Mouse (Mus musculus): ENCODE measurements around the gene Arid5a. TPM values are rescaled to one million over a fixed set of nuclear protein-coding genes. Genes with fewer than 3 reads are reported as not detected.

Gene Arid5a
- polyA plus RNA-seq, 1 experiment from 2014 or later: 15.1 TPM

DNA sequence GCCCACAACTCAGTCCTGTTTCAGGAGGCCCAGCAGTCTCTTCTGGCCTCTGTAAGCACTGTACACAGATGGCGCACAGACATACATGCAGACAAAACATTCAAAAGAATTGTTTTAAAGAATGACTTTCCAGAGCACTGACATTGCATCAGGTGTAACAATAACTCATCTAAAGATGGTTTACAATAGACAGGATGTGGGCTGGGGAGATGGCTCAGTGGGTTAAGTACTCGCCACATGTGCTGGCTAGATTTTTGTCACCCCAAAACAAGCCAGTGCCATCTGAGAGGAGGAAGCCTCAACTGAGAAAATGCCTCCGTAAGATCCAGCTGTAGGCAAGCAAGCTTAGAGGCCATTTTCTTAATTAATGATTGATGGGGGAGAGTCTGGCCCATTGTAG lies 13.1 kb upstream of the Arid5a start:
- Histone ChIP-seq H3K27me3 (replicated peaks) (peaks cover 30% of the 10 kb centered on the region), H3K27ac (ENCODE audit: poor library complexity, severe bottlenecking) (no peak overlapping the region), H3K36me3 (no peaks in the 10 kb centered on the region), H3K4me3 (no peak overlapping the region), H3K4me2 (no peak overlapping the region), H3K4me1 (replicated peaks) (no peaks in the 10 kb centered on the region), H3K9me3 (replicated peaks) (no peaks in the 10 kb centered on the region), H3K9ac (no peak overlapping the region)
- 81% methylated on average over 3 of the region's 3 CpGs for WGBS
- no peak for ATAC-seq (ENCODE audit: insufficient number of reproducible peaks, low FRiP score)

DNA sequence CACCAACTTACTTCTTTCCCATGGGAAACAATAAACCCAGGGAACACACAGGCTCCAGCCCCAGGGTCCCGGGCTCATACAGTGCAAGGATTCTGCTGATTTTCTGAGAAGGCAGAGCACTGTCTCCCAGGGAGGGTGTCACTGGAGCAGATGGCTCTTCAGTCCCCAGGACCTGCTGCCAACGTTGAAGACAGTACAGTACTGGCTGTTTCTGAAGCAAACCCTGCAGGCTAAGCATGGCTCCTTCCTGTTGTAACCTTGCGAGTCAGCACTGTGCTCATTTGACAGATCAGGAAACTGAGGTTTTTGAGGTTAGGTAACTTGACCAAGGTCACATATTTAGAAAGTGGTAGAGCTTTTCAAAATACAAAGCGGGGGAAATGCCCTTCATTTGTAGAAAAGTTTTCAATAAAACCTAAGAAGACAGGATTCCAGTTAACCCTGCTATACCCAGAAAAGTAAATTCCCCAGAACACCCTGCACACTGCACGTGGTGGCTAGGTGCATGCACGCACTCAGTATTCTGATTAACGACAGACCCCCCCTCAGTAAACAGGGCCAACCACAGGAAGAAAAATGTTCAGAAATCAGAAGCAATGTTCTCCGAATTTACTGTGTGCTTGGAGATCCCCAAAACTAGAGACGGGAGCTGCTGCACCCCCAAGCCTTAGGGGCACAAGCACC lies 10.9 kb upstream of the Arid5a start:
- WGBS: 63% methylated on average over 9 of the region's 9 CpGs
- Histone ChIP-seq H3K9ac (no peak overlapping the region), H3K4me3 (no peak overlapping the region), H3K9me3 (replicated peaks) (no peaks in the 10 kb centered on the region), H3K36me3 (no peaks in the 10 kb centered on the region), H3K27me3 (replicated peaks) (peaks cover 48% of the 10 kb centered on the region), H3K4me2 (no peak overlapping the region), H3K27ac (ENCODE audit: poor library complexity, severe bottlenecking) (no peak overlapping the region), H3K4me1 (replicated peaks) (no peaks in the 10 kb centered on the region)
- ATAC-seq (ENCODE audit: insufficient number of reproducible peaks, low FRiP score): no peak

DNA sequence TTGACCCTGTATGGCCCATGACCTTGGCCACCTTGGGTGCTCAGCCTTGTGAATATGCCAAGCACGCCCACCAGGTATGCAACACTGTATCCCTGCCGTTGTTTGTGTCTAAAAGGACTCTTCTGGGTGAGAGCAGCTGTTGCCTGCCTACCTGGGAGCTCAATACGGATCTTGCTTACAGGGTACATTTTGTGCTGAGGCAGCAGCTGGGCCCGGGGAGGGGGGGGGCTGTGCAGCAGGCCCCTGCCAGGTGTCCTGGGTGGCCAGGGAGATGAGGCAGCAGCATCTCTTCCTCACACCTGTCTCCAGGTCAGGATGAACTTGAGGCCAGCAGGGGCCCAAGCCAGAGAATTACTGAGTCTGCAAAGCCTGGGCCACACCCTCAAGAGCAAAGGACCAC lies 9.4 kb upstream of the Arid5a start:
- Histone ChIP-seq H3K4me3 (no peak overlapping the region), H3K27me3 (replicated peaks) (peaks cover 48% of the 10 kb centered on the region), H3K36me3 (no peaks in the 10 kb centered on the region), H3K4me2 (no peak overlapping the region), H3K4me1 (replicated peaks) (peaks cover 8% of the 10 kb centered on the region; the same call in 1 of the 2 replicates), H3K9me3 (replicated peaks) (no peaks in the 10 kb centered on the region), H3K27ac (ENCODE audit: poor library complexity, severe bottlenecking) (no peak overlapping the region), H3K9ac (no peak overlapping the region)
- 81% methylated on average over 4 of the region's 4 CpGs for WGBS
- ATAC-seq (ENCODE audit: insufficient number of reproducible peaks, low FRiP score): no peak

DNA sequence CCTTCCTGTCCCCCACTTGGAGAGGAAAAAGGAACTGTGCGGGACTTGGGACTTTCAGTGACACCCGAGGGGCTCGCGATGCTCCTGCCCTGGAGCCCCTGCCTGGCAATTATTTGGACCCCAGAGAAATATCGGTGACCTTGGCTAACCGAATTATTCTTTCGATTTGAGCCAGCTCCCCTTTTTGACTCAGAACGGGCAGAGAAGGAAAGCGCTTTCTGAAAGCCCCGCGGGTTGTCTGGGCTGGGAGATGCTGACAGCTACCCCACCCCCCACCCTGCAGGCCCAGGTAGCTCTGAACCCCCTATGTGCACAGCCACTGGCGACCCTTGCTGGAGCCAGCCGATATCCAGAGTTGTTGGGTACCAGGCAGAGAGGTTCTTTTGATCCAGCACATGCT lies 8.4 kb upstream of the Arid5a start:
- H3K36me3 ChIP-seq: no peaks in the 10 kb centered on the region
- peaks cover 47% of the 10 kb centered on the region for H3K27me3 ChIP-seq (replicated peaks)
- H3K9me3 ChIP-seq (replicated peaks): no peaks in the 10 kb centered on the region
- no peak overlapping the region for H3K4me2 ChIP-seq
- H3K27ac ChIP-seq (ENCODE audit: poor library complexity, severe bottlenecking): no peak overlapping the region
- ATAC-seq (ENCODE audit: insufficient number of reproducible peaks, low FRiP score): no peak
- H3K4me3 ChIP-seq: no peak overlapping the region
- 33% methylated on average over 13 of the region's 13 CpGs for WGBS
- H3K4me1 ChIP-seq (replicated peaks): peaks cover 11% of the 10 kb centered on the region; the same call in 1 of the 2 replicates
- no peak overlapping the region for H3K9ac ChIP-seq

DNA sequence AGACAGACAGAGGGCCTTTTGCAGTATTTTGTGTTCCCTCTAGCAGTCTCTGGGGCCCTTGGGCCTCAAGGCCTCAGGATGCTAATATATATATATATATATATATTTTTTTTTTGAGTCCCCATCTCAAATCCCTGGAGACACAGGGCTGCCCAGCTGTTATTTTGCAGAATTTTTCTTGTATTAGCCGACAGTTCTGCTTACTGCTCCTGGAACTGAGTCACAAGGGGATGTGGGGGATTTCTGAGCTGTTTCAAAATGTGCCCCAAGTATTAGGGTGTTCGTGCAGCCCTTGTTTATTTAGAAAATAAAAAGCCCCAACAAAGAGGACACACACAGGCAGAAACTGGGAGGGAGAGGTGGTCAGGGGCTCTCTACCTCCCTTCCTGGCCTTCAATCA lies 7.9 kb upstream of the Arid5a start:
- H3K4me3 ChIP-seq: no peak overlapping the region
- H3K27me3 ChIP-seq (replicated peaks): peaks cover 41% of the 10 kb centered on the region
- H3K4me2 ChIP-seq: no peak overlapping the region
- no peak overlapping the region for H3K27ac ChIP-seq (ENCODE audit: poor library complexity, severe bottlenecking)
- peaks cover 16% of the 10 kb centered on the region for H3K4me1 ChIP-seq (replicated peaks)
- ATAC-seq (ENCODE audit: insufficient number of reproducible peaks, low FRiP score): no peak
- 66% methylated on average over 2 of the region's 2 CpGs for WGBS
- no peaks in the 10 kb centered on the region for H3K36me3 ChIP-seq
- no peak overlapping the region for H3K9ac ChIP-seq
- H3K9me3 ChIP-seq (replicated peaks): no peaks in the 10 kb centered on the region

DNA sequence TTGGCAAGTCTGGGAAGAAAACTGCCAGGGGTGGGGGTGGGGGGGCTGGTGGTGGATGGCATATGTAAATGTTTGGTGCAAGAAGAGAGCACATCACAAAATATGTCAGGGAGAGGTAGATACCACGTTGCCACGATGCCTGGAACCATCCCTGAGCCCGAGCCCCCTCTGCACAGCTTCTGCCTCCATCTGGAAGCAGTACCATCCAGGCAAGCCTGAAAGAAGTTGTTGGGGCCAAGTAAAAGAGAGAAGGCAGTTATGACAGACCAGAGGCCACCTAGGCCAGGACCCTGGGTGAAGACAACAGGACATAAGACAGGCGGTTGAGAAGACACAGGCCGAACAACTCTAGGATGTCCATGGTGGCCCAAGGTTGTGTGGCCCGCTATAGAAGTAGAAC lies 7.0 kb upstream of the Arid5a start:
- no peak for ATAC-seq (ENCODE audit: insufficient number of reproducible peaks, low FRiP score)

DNA sequence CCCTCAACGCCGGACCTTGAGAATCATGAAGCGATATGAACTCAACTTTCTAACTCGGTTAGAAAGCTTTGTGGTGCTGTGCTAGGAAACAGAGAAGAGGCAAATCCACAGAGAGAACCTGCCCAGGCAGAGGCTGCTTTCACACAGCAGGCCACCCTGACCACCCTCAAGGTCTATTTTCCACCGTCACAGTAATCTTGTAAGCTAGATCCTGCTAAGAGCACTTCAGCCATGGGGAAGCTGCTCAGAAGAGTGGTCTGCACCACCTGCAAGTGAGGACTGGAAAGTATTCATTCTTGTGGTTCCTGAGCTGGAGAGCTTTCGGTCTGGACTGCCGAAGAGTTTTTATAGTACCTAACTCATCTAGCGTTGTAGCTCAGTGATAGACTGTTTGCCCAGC lies 5.3 kb upstream of the Arid5a start:
- H3K27ac ChIP-seq (ENCODE audit: poor library complexity, severe bottlenecking): no peak overlapping the region; the same call in 1 of the 2 replicates
- no peak overlapping the region for H3K9ac ChIP-seq
- H3K4me2 ChIP-seq: no peak overlapping the region
- whole genome bisulfite sequencing: 58% methylated on average over 8 of the region's 8 CpGs
- no peak for ATAC-seq (ENCODE audit: insufficient number of reproducible peaks, low FRiP score)
- H3K36me3 ChIP-seq: no peaks in the 10 kb centered on the region
- H3K4me3 ChIP-seq: no peak overlapping the region
- peaks cover 38% of the 10 kb centered on the region for H3K27me3 ChIP-seq (replicated peaks)
- H3K4me1 ChIP-seq (replicated peaks): peaks cover 24% of the 10 kb centered on the region
- no peaks in the 10 kb centered on the region for H3K9me3 ChIP-seq (replicated peaks)

More for the DNA sequence above, 7.0 kb upstream of the Arid5a start:
- Histone ChIP-seq H3K9ac (no peak overlapping the region), H3K27me3 (replicated peaks) (peaks cover 38% of the 10 kb centered on the region), H3K36me3 (no peaks in the 10 kb centered on the region), H3K9me3 (replicated peaks) (no peaks in the 10 kb centered on the region), H3K4me2 (no peak overlapping the region), H3K4me3 (no peak overlapping the region), H3K4me1 (replicated peaks) (peaks cover 21% of the 10 kb centered on the region), H3K27ac (ENCODE audit: poor library complexity, severe bottlenecking) (no peak overlapping the region)
- WGBS: 84% methylated on average over 6 of the region's 6 CpGs

DNA sequence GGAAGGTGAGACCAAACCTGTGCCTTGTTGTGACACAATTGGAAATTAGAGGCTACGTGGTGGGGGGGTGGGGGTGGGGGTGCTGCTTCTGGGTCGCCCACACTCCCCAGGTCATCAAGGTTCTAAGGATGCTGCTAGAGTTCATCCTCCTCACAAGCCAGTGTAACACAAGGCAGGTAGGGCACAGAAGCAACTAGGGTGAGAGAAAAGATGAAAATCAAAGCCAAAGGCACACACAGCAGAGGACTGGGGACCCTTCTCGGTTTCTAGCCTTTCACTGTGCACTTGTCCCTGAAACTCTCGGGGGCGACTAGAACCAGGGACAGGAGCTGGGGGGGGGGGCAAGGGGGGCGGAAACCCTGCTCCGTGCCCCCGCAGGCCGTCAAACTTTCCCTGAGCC lies 4.6 kb upstream of the Arid5a start:
- 14% methylated on average over 9 of the region's 9 CpGs for WGBS
- H3K4me3 ChIP-seq: peak overlapping the region; percentile 37
- peaks cover 32% of the 10 kb centered on the region for H3K27me3 ChIP-seq (replicated peaks)
- H3K4me1 ChIP-seq (replicated peaks): peaks cover 24% of the 10 kb centered on the region
- H3K36me3 ChIP-seq: no peaks in the 10 kb centered on the region
- ATAC-seq (ENCODE audit: insufficient number of reproducible peaks, low FRiP score): no peak
- peak overlapping the region; percentile 68 for H3K27ac ChIP-seq (ENCODE audit: poor library complexity, severe bottlenecking)
- peak overlapping the region; percentile 76 for H3K4me2 ChIP-seq
- H3K9me3 ChIP-seq (replicated peaks): no peaks in the 10 kb centered on the region
- H3K9ac ChIP-seq: peak overlapping the region; percentile 48; the same call in 1 of the 2 replicates

DNA sequence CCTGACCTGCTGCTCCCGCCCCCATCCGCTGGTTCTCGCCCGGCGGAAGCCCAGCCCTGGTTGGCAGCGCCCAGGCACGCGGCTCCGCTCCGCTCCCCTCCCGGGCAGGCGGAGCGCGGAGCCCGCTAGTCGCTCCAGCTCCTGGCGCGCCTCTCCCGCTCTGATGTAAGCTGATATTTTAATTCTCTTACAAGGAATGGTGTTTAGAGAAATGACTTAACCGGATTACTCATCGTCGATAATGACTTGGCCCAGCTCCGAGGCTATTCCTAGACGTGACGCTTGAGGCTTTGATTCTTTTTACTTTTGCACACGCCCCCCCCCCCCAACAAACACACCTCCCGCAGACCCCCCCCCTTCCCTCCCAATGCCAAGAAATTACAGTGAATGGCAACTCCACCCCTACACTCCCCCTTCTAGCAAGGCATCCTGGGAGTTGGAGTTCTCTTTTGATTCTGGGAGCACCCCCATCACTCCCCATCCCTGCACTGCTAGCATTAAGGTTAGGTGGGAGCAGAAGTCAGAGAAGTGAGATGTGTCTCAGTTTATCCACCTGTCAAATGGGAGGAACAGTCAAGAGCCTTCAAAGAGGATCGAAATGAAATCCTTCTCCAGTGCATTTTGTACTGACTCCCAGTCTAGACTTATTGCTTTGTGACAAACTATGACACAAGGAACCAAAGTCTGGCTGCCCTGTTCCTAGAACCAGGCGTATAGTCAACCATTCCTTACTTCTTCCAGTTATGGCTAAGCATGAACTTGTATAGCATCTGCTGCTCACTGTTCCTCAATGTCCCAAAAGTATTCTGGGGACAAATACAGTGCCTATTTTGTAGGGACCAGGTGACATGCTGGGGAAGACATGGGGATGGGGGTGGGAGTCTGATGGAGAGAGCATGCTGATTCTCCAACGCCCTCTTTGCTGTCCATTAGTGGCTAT lies 3.9 kb upstream of the Arid5a start:
- H3K4me1 ChIP-seq (replicated peaks): peaks cover 29% of the 10 kb centered on the region
- peak overlapping the region; percentile 68 for H3K27ac ChIP-seq (ENCODE audit: poor library complexity, severe bottlenecking)
- 8% methylated on average over 30 of the region's 30 CpGs for WGBS
- no peaks in the 10 kb centered on the region for H3K9me3 ChIP-seq (replicated peaks)
- H3K27me3 ChIP-seq (replicated peaks): peaks cover 25% of the 10 kb centered on the region
- peak; percentile 46 for ATAC-seq (ENCODE audit: insufficient number of reproducible peaks, low FRiP score)
- H3K4me2 ChIP-seq: peak overlapping the region; percentile 76
- H3K9ac ChIP-seq: peak overlapping the region; percentile 48; the same call in 1 of the 2 replicates
- peak overlapping the region; percentile 37 for H3K4me3 ChIP-seq
- no peaks in the 10 kb centered on the region for H3K36me3 ChIP-seq

DNA sequence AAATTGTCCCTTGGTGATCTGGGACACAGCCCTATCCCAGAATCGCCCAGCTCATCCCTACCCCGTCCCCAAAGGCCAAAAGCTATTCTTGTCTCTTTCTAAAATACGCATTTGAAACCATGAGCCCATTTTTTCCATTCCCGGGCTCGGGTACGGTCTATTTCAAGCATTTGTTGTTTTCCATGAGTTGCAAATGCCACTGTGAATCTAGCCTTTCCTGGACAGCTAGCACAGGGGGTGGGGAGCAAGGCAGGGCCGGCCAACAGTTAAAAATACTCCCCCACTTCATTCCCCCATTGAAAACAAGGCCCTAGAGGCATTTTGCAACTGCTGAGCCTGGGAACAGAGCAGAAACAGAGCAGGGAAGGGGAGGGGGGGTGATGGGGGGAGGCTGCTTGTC lies 2.8 kb upstream of the Arid5a start:
- 38% methylated on average over 7 of the region's 7 CpGs for WGBS
- ATAC-seq (ENCODE audit: insufficient number of reproducible peaks, low FRiP score): no peak

DNA sequence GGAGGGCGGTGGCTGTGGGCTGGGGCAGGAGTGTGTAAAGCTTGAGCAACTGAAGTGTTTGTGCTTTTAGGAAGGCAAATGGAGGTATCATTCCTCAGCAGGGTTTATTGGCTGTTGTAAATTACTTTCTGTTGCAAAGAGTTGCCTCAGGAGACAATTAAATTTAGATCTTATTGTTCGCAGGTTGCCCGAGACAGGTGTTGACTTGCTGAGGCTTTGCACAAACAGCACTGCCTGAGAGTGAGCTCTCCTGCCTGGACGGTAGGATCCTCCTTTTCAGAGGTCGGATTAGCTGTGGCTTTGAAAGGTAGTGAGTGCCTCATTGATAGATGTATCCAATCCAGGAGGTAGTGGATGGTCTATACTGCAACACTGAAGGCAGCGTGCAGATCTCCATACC lies 1.4 kb upstream of the Arid5a start:
- no peaks in the 10 kb centered on the region for H3K36me3 ChIP-seq
- no peak overlapping the region for H3K4me3 ChIP-seq
- H3K27me3 ChIP-seq (replicated peaks): peaks cover 11% of the 10 kb centered on the region
- H3K9ac ChIP-seq: no peak overlapping the region
- no peak overlapping the region for H3K27ac ChIP-seq (ENCODE audit: poor library complexity, severe bottlenecking)
- H3K4me2 ChIP-seq: no peak overlapping the region
- peaks cover 43% of the 10 kb centered on the region for H3K4me1 ChIP-seq (replicated peaks)
- no peak for ATAC-seq (ENCODE audit: insufficient number of reproducible peaks, low FRiP score)
- H3K9me3 ChIP-seq (replicated peaks): no peaks in the 10 kb centered on the region
- 76% methylated on average over 6 of the region's 6 CpGs for WGBS

More for the DNA sequence above, 2.8 kb upstream of the Arid5a start:
- H3K27ac ChIP-seq (ENCODE audit: poor library complexity, severe bottlenecking): peak overlapping the region; percentile 57
- no peak overlapping the region for H3K4me2 ChIP-seq
- H3K27me3 ChIP-seq (replicated peaks): peaks cover 24% of the 10 kb centered on the region
- H3K4me1 ChIP-seq (replicated peaks): peaks cover 40% of the 10 kb centered on the region
- H3K4me3 ChIP-seq: no peak overlapping the region
- no peaks in the 10 kb centered on the region for H3K9me3 ChIP-seq (replicated peaks)
- H3K36me3 ChIP-seq: no peaks in the 10 kb centered on the region
- H3K9ac ChIP-seq: 0 out of 2 replicates have a peak overlapping the region, but pooled peaks have one; percentile 22
